Mouse (Mus musculus) gonadal fat pad, adult 2 months (tissue): ENCODE measurements around the gene Slc26a5. TPM values are rescaled to one million over a fixed set of nuclear protein-coding genes. Genes with fewer than 3 reads are reported as not detected.

ENCODE experiments used
- DNase-seq: peaks from one replicate; pipeline ENCODE4 v3.0.0-alpha.2; 2012; ENCODE audit warnings: low read depth
- polyA plus RNA-seq: library from polyadenylated mRNA; depleted of rRNA; stranded (reverse); fragments of >200 nt; gene quantifications from 2 replicates; pipeline ENCODE4 v1.2.3, GENCODE M21; 2012; rRNA removed

The Slc26a5 gene
- polyA plus RNA-seq, 1 experiment: not detected

- DNase-seq: no peak
Measured at GRCm38 (mm10) chr5:21810924-21811323, 54.5 kb downstream of the Slc26a5 start.

GRCm38 (mm10) chr5:21804837-21805236, 60.6 kb downstream of the Slc26a5 start:
- DNase-seq: no peak

GRCm38 (mm10) chr5:21803691-21804188, 61.7 kb downstream of the Slc26a5 start:
- DNase-seq: no peak

- DNase-seq: no peak
Measured at GRCm38 (mm10) chr5:21802907-21803306, 62.5 kb downstream of the Slc26a5 start.

- DNase-seq: no peak
Measured at GRCm38 (mm10) chr5:21792166-21792565, 73.2 kb downstream of the Slc26a5 start.

- no peak for DNase-seq
Measured at GRCm38 (mm10) chr5:21789061-21789460, 76.3 kb downstream of the Slc26a5 start.

GRCm38 (mm10) chr5:21787186-21788105, 78.0 kb downstream of the Slc26a5 start:
- no peak for DNase-seq

GRCm38 (mm10) chr5:21786258-21787185, 78.9 kb downstream of the Slc26a5 start:
- peak; percentile 56 for DNase-seq

GRCm38 (mm10) chr5:21785776-21786175, 79.6 kb downstream of the Slc26a5 start:
- DNase-seq: no peak

GRCm38 (mm10) chr5:21785053-21785452, 80.4 kb downstream of the Slc26a5 start, which contains the start of the genes Dnajc2 and Psmc2:
TSS of gene Dnajc2 (minus strand) at chr5:21785251.
TSS of gene Psmc2 (plus strand) at chr5:21785283.
- peak; percentile 46 for DNase-seq

GRCm38 (mm10) chr5:21784161-21785052, 81.0 kb downstream of the Slc26a5 start:
- DNase-seq: no peak

- DNase-seq: no peak
Measured at GRCm38 (mm10) chr5:21776491-21776890, 88.9 kb downstream of the Slc26a5 start.

GRCm38 (mm10) chr5:21769841-21770240, 95.6 kb downstream of the Slc26a5 start:
- DNase-seq: no peak

GRCm38 (mm10) chr5:21768506-21768905, 96.9 kb downstream of the Slc26a5 start:
- no peak for DNase-seq

Other genes with a start within 250 kb of the Slc26a5 start
- 0.59 and 0.69 TPM in 2 replicates for gene Fbxl13, start 220.0 kb downstream of the Slc26a5 start, polyA plus RNA-seq
- gene Armc10, start 219.8 kb downstream of the Slc26a5 start, polyA plus RNA-seq: 31.1 and 32.2 TPM in 2 replicates
- gene Napepld, start 164.2 kb downstream of the Slc26a5 start, polyA plus RNA-seq: 11.1 and 11.2 TPM in 2 replicates
- gene Pmpcb, start 128.5 kb downstream of the Slc26a5 start, polyA plus RNA-seq: 40.0 and 50.6 TPM in 2 replicates
- gene Dnajc2, start 80.4 kb downstream of the Slc26a5 start, polyA plus RNA-seq: 5.3 and 7.1 TPM in 2 replicates
- 39.0 and 41.2 TPM in 2 replicates for gene Psmc2, start 80.3 kb downstream of the Slc26a5 start, polyA plus RNA-seq